Mouse (Mus musculus) ES-E14 (cell line): Measurements from ENCODE around the gene Nav1. TPM values are rescaled to one million over a fixed set of nuclear protein-coding genes. Genes with fewer than 3 reads are reported as not detected.

Experiments
- DNase-seq: peaks from one replicate; pipeline ENCODE4 v3.0.0-alpha.2; 2013; ENCODE audit warnings: low read depth, low spot score
- H3K27ac ChIP-seq: 2 replicates; pipeline ENCODE4 v1.5.1; 2012; ENCODE audit warnings: low read depth, mild to moderate bottlenecking, low read length, moderate library complexity, mixed read lengths; ENCODE audit not compliant: poor library complexity, insufficient read depth, severe bottlenecking
- H3K36me3 ChIP-seq: 2 replicates; pipeline ENCODE4 v1.6.1; 2012; ENCODE audit warnings: mild to moderate bottlenecking, low read length, moderate library complexity, mixed read lengths; ENCODE audit not compliant: control insufficient read depth, poor library complexity, insufficient read depth, severe bottlenecking
- H3K4me1 ChIP-seq, 2 experiments: fragments of 150-350 bp in 1 of 2; sonication (generic) in 1 of 2; 2 replicates each; pipeline ENCODE4 v1.6.1; 2012; ENCODE audit warnings: low read length in 2 of 2, mild to moderate bottlenecking in 1 of 2, mixed read lengths in 1 of 2; ENCODE audit not compliant: control insufficient read depth in 2 of 2, insufficient read depth in 2 of 2, poor library complexity in 1 of 2
- H3K4me3 ChIP-seq, 2 experiments: fragments of 150-350 bp in 1 of 2; sonication (generic) in 1 of 2; 2 replicates each; pipeline ENCODE4 v1.5.1; 2012; ENCODE audit warnings: low read length in 2 of 2, low read depth in 1 of 2, mild to moderate bottlenecking in 1 of 2, mixed read lengths in 1 of 2; ENCODE audit not compliant: insufficient read depth in 1 of 2, poor library complexity in 1 of 2, severe bottlenecking in 1 of 2
- H3K9ac ChIP-seq: 2 replicates; pipeline ENCODE4 v1.6.1; 2012; ENCODE audit warnings: low read depth, mild to moderate bottlenecking, low read length, mixed read lengths; ENCODE audit not compliant: poor library complexity, insufficient read depth, severe bottlenecking
- H3K9me3 ChIP-seq: fragments of 150-350 bp; sonication (generic); 2 replicates; pipeline ENCODE4 v1.6.1; 2012; ENCODE audit warnings: low read depth, mild to moderate bottlenecking, low read length; ENCODE audit not compliant: control insufficient read depth, insufficient read depth
- CHD2 ChIP-seq: IDR thresholded peaks from 2 replicates; pipeline ENCODE4 v1.6.1; 2014; ENCODE audit warnings: mild to moderate bottlenecking, low read depth, low read length, inconsistent platforms
- HCFC1 ChIP-seq: IDR thresholded peaks from 2 replicates; pipeline ENCODE4 v1.6.1; 2012; ENCODE audit warnings: low read length, inconsistent platforms, borderline replicate concordance; ENCODE audit not compliant: insufficient read depth
- MAFK ChIP-seq: IDR thresholded peaks from 2 replicates; pipeline ENCODE4 v1.6.1; 2014; ENCODE audit warnings: mild to moderate bottlenecking, low read depth, low read length, inconsistent platforms; ENCODE audit not compliant: insufficient read depth
- ZC3H11A ChIP-seq: IDR thresholded peaks from 2 replicates; pipeline ENCODE4 v1.6.1; 2012; ENCODE audit warnings: low read depth, mild to moderate bottlenecking, inconsistent platforms, low read length, borderline replicate concordance
- ZNF384 ChIP-seq: IDR thresholded peaks from 2 replicates; pipeline ENCODE4 v1.6.1; 2012; ENCODE audit warnings: low read depth, low read length, inconsistent platforms
- in situ Hi-C, 2 experiments: fragments of 600-800 bp; cut with MboI; formaldehyde crosslinking; loops; one replicate each; pipeline ENCODE4 v1.15.1; 2025; ENCODE audit warnings: low sequenced_read_pairs in 2 of 2, inconsistent platforms in 1 of 2; ENCODE audit not compliant: unreplicated experiment in 2 of 2
- total RNA-seq: library from RNA; depleted of rRNA; stranded (reverse); fragments of 300-350 nt; gene quantifications from 2 replicates; pipeline ENCODE4 v1.2.3, GENCODE M21; 2012; rRNA removed

The Nav1 gene
- total RNA-seq, result 10.4 and 11.4 TPM in 2 replicates

DNA sequence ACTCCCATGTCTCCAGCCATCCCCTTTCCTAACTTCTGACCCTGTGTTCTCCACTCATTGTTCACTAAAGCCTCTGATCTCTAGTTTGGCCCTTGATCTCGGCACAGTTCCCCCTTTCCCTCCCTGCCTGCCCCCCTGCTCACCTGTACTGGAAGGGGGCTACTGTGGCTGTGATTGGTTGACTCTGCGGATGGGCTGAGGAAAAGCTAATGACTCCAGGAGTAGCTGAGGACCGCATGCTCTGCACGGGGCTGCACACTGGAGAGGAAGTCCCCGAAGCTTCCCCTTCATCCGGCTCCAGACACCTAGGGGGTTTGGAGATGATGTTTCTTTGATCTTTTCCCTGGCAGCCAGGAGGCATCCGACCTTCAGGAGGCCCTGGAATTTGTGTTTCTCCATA, at the start of gene Nav1:
Gene Nav1, minus strand, starts transcription at position 277 of the 400 bp plus-strand sequence.
- H3K9me3 ChIP-seq, result no peaks in the 10 kb centered on the region
- H3K36me3 ChIP-seq, result peaks cover 6% of the 10 kb centered on the region; the same call in 1 of the 2 replicates
- no peak for DNase-seq
- H3K27ac ChIP-seq, result no peak within 1 kb of the TSS
- peaks cover 0 to 2% of the 10 kb centered on the region in 2 experiments; a peak in 1 of 4 replicates for H3K4me1 ChIP-seq
- H3K4me3 ChIP-seq, result no peak within 1 kb of the TSS
- in situ Hi-C loops, result no loop called here
- TF ChIP-seq HCFC1 (no peak), ZC3H11A (no peak), ZNF384 (no peak), CHD2 (no peak), MAFK (no peak)
- H3K9ac ChIP-seq, result no peak within 1 kb of the TSS

DNA sequence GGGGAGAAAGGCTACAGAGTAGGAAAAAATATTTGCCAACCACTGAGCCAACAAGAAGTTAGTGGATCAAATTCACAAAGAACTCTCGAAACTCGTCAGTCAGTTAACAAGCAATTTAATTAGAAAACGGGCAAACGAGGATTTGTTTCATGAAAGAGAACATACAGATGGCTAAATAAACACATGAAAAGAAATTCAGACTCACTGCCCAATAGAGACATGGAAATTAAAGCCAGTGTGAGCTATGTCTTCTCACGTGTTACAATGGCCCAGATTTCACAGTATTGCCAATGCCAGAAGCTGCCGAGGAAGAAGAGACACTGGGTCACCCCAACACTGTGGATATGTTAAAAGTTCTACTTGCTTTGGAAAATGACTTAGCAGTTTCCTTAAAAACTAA, 46.8 kb upstream of the Nav1 start:
- TF ChIP-seq HCFC1 (no peak), ZNF384 (no peak), CHD2 (no peak), MAFK (no peak)
- no peaks in the 10 kb centered on the region for H3K36me3 ChIP-seq
- in situ Hi-C loops, result no loop called here

GRCm38 (mm10) chr1:135645459-135646195, 38.5 kb upstream of the Nav1 start:
- Histone ChIP-seq H3K9ac (no peak overlapping the region), H3K4me3 (no peak overlapping the region), H3K4me1 (peaks cover 0 to 2% of the 10 kb centered on the region in 2 experiments; a peak in 1 of 4 replicates), H3K27ac (no peak overlapping the region), H3K9me3 (no peaks in the 10 kb centered on the region), H3K36me3 (no peaks in the 10 kb centered on the region)
- TF ChIP-seq HCFC1 (no peak), ZNF384 (no peak), CHD2 (no peak), ZC3H11A (no peak), MAFK (no peak)
- DNase-seq, result no peak
- in situ Hi-C loops, result no loop called here

More for the DNA sequence above, 46.8 kb upstream of the Nav1 start:
- DNase-seq, result no peak
- Histone ChIP-seq H3K27ac (no peak overlapping the region), H3K9me3 (no peaks in the 10 kb centered on the region), H3K4me3 (no peak overlapping the region), H3K9ac (no peak overlapping the region), H3K4me1 (peaks cover 2 to 14% of the 10 kb centered on the region in 2 experiments; a peak in 1 of 4 replicates)

DNA sequence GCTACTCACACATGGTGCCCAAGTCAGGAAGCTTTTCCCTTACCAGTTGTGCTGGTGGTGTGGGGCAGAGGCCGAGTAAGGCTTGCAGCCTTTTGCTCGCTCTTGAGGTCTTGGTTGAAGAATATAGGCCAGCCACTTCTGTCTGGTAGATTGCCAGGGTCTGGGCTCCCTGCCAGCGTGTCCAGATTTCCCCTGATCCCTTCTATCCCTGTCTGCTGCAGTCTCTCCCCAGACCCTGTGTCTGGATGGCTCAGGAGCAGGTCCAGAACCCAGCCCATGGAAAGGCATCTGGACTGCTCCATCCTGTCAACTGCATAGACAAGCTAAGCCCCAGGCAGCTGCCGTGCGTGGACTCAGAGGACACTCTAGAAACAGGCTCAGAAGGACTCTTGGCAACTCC, 37.0 kb upstream of the Nav1 start:
- Histone ChIP-seq H3K4me3 (no peak overlapping the region), H3K4me1 (0 out of 4 replicates have a peak, but pooled peaks cover 1 to 2% of the 10 kb centered on the region in 2 experiments), H3K27ac (no peak overlapping the region), H3K9me3 (no peaks in the 10 kb centered on the region), H3K9ac (no peak overlapping the region), H3K36me3 (no peaks in the 10 kb centered on the region)
- DNase-seq, result no peak
- in situ Hi-C loops, result no loop called here
- TF ChIP-seq HCFC1 (no peak), CHD2 (no peak), MAFK (no peak), ZNF384 (no peak), ZC3H11A (no peak)

- H3K27ac ChIP-seq, result no peak overlapping the region
- TF ChIP-seq HCFC1 (no peak), ZC3H11A (no peak), ZNF384 (no peak), MAFK (no peak), CHD2 (no peak)
- no peaks in the 10 kb centered on the region for H3K36me3 ChIP-seq
- no peak overlapping the region for H3K4me3 ChIP-seq
- in situ Hi-C loops, result no loop called here
- H3K9me3 ChIP-seq, result no peaks in the 10 kb centered on the region
- no peak for DNase-seq
- peaks cover 2 to 4% of the 10 kb centered on the region in 2 experiments; a peak in 2 of 4 replicates for H3K4me1 ChIP-seq
- no peak overlapping the region for H3K9ac ChIP-seq
These were observed 36.6 kb upstream of the Nav1 start for GRCm38 (mm10) chr1:135643691-135644090.
